Mouse (Mus musculus) E14TG2a.4 (cell line): Measurements from ENCODE around the gene Homer3.

Source experiments
- H3K27me3 ChIP-seq: 2 replicates; pipeline ENCODE4 v1.6.1; 2014; ENCODE audit warnings: low read length, control low read depth; ENCODE audit not compliant: insufficient read depth
- H3K36me3 ChIP-seq: 2 replicates; pipeline ENCODE4 v1.6.1; 2014; ENCODE audit warnings: low read length, control low read depth; ENCODE audit not compliant: insufficient read depth
- H3K4me1 ChIP-seq: replicated peaks from 2 replicates; pipeline ENCODE4 v1.6.1; 2014; ENCODE audit warnings: low read depth, low read length, control low read depth
- H3K4me3 ChIP-seq: replicated peaks from 2 replicates; pipeline ENCODE4 v1.5.1; 2014; ENCODE audit warnings: mild to moderate bottlenecking, low read length
- H3K9me3 ChIP-seq: 2 replicates; pipeline ENCODE4 v1.6.1; 2014; ENCODE audit warnings: low read length, control low read depth
- CTCF ChIP-seq: conservative IDR thresholded peaks from 2 replicates; pipeline ENCODE4 v1.5.1; 2014; ENCODE audit warnings: low read length
- NANOG ChIP-seq: IDR thresholded peaks from 2 replicates; pipeline ENCODE4 v1.6.1; 2014; ENCODE audit warnings: borderline replicate concordance, low read length, mixed read lengths
- POU5F1 ChIP-seq: IDR thresholded peaks from 2 replicates; pipeline ENCODE4 v1.6.1; 2014; ENCODE audit warnings: low read length, borderline replicate concordance

Homer3 gene

GRCm38 (mm10) chr8:70332070-70332877, 49.6 kb downstream of the Homer3 start:
- Histone ChIP-seq H3K36me3 (peaks cover 62% of the 10 kb centered on the region), H3K4me3 (peak overlapping the region; percentile 23; the same call in 1 of the 2 replicates), H3K4me1 (peaks cover 49% of the 10 kb centered on the region), H3K9me3 (no peaks in the 10 kb centered on the region), H3K27me3 (peaks cover 9% of the 10 kb centered on the region)
- TF ChIP-seq POU5F1 = no peak
- TF ChIP-seq CTCF = no peak; the same call in 1 of the 2 replicates
- TF ChIP-seq NANOG = no peak

DNA sequence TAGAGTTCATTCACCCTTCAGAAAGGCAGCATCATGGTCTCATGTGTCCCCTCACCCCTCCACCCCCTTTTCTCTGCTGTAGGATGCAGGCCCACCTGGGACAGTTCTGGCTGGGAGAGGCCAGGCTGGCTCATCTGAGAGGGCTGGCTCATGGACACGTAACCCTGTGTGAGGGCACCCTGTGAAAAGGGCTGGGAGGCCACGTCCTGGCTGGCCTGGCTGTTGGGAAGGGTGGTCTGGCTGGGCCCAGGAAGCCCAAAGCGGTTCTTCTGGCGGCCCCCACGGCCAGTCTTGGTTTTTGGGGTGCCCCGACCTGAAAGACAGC, 50.2 kb downstream of the Homer3 start:
- H3K9me3 ChIP-seq = no peaks in the 10 kb centered on the region
- peaks cover 49% of the 10 kb centered on the region for H3K4me1 ChIP-seq
- no peak for TF ChIP-seq CTCF
- no peak for TF ChIP-seq POU5F1
- TF ChIP-seq NANOG = no peak
- peak overlapping the region; percentile 23; the same call in 1 of the 2 replicates for H3K4me3 ChIP-seq
- H3K36me3 ChIP-seq = peaks cover 67% of the 10 kb centered on the region
- H3K27me3 ChIP-seq = peaks cover 9% of the 10 kb centered on the region

DNA sequence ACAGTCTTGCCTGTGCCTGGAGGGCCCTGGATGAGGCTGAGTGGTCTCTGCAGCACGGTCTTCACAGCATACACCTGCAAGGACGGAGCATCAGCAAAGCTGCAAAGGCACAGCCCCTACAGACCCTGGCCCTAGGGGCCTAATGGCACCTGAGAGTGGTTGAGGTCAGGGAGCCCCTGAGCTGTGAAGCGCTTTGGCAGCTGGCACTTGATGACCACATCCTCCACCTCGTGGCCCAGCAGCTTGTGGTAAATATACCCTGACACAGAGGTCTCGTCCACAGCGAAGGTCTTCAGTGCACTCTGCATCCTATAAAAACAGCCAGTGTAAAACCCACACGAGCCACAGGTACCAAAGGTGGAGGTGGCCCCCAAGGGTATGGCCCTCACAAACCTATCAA, 56.3 kb downstream of the Homer3 start:
- no peak overlapping the region for H3K4me3 ChIP-seq
- H3K27me3 ChIP-seq = no peaks in the 10 kb centered on the region
- TF ChIP-seq NANOG (no peak), CTCF (no peak), POU5F1 (no peak)
- H3K9me3 ChIP-seq = no peaks in the 10 kb centered on the region
- peaks cover 100% of the 10 kb centered on the region for H3K36me3 ChIP-seq
- peaks cover 37% of the 10 kb centered on the region for H3K4me1 ChIP-seq

- TF ChIP-seq NANOG (no peak), CTCF (no peak), POU5F1 (no peak)
- Histone ChIP-seq H3K9me3 (no peaks in the 10 kb centered on the region), H3K27me3 (no peaks in the 10 kb centered on the region), H3K4me3 (no peak overlapping the region), H3K4me1 (peaks cover 53% of the 10 kb centered on the region), H3K36me3 (peaks cover 100% of the 10 kb centered on the region)
Measured at GRCm38 (mm10) chr8:70340659-70341058, 58.0 kb downstream of the Homer3 start.

GRCm38 (mm10) chr8:70342007-70342406, 59.4 kb downstream of the Homer3 start:
- Histone ChIP-seq H3K4me1 (peaks cover 66% of the 10 kb centered on the region), H3K9me3 (no peaks in the 10 kb centered on the region), H3K27me3 (no peaks in the 10 kb centered on the region), H3K36me3 (peaks cover 99% of the 10 kb centered on the region), H3K4me3 (no peak overlapping the region)
- TF ChIP-seq NANOG = no peak

GRCm38 (mm10) chr8:70343076-70343475, 60.4 kb downstream of the Homer3 start:
- Histone ChIP-seq H3K4me1 (peaks cover 77% of the 10 kb centered on the region), H3K9me3 (no peaks in the 10 kb centered on the region), H3K4me3 (no peak overlapping the region), H3K36me3 (peaks cover 99% of the 10 kb centered on the region), H3K27me3 (no peaks in the 10 kb centered on the region)
- TF ChIP-seq POU5F1 (no peak), CTCF (no peak), NANOG (no peak)

DNA sequence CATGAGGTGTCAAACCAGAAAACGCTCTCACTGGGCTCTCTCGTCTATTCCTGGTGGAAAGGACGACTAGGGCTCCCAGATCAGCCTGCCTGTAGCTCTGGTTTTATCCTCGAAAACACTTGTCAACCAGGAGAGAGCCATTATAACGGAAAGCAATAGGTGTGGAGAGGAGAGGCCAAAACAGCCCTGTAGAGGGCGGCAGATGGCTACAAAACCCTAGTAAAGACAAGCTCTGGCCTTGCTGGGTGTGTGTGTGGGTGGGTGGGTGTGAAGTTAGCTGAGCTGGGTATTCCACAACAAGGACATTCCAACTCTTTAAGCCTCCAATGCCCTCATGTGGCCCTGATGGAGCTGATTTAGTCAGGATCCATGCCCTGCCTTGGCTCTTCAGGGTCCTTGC, 61.1 kb downstream of the Homer3 start:
- H3K36me3 ChIP-seq = peaks cover 99% of the 10 kb centered on the region
- TF ChIP-seq CTCF (peak; percentile 33), POU5F1 (no peak)
- no peak overlapping the region for H3K4me3 ChIP-seq
- no peaks in the 10 kb centered on the region for H3K27me3 ChIP-seq
- no peaks in the 10 kb centered on the region for H3K9me3 ChIP-seq
- peaks cover 83% of the 10 kb centered on the region for H3K4me1 ChIP-seq
